Mouse (Mus musculus): ENCODE results near the gene Mecom. TPM values are rescaled to one million over a fixed set of nuclear protein-coding genes. Genes with fewer than 3 reads are reported as not detected.
"Not testable (repeated sequence)": the region's sequence is repeated elsewhere in the genome, so short reads cannot be mapped to it uniquely, and the experiment has no call there.

Gene Mecom
- polyA plus RNA-seq, 1 experiment from 2014 or later = 22.4 TPM

GRCm38 (mm10) chr3:30436561-30436960, 111.2 kb downstream of the Mecom start:
- WGBS = 90% methylated on average over 6 of the region's 6 CpGs

GRCm38 (mm10) chr3:30436131-30436530, 111.7 kb downstream of the Mecom start:
- H3K27ac ChIP-seq (ENCODE audit: low read length) = no peak overlapping the region
- H3K9ac ChIP-seq (replicated peaks; ENCODE audit: low read depth) = no peak overlapping the region
- no peak overlapping the region for H3K4me2 ChIP-seq (replicated peaks; ENCODE audit: low read depth, low read length)
- H3K4me1 ChIP-seq (ENCODE audit: insufficient read depth, low read depth, low read length) = no peaks in the 10 kb centered on the region
- DNase-seq (ENCODE audit: low spot score) (no peak), ATAC-seq (no peak)
- no peak overlapping the region for H3K4me3 ChIP-seq (ENCODE audit: low read depth, low read length)
- no peaks in the 10 kb centered on the region for H3K36me3 ChIP-seq (ENCODE audit: insufficient read depth, low read length)
- H3K9me3 ChIP-seq (ENCODE audit: low read length) = no peaks in the 10 kb centered on the region
- no peak for TF ChIP-seq EP300 (IDR thresholded peaks at IDR 0.05)
- no peak for TF ChIP-seq CTCF (IDR thresholded peaks at IDR 0.05)
- H3K27me3 ChIP-seq (replicated peaks; ENCODE audit: insufficient read depth, low read length) = no peaks in the 10 kb centered on the region
- WGBS = 60% methylated on average over 9 of the region's 9 CpGs

More at GRCm38 (mm10) chr3:30436561-30436960, 111.2 kb downstream of the Mecom start:
- TF ChIP-seq EP300 (IDR thresholded peaks at IDR 0.05) (no peak), CTCF (IDR thresholded peaks at IDR 0.05) (no peak)
- DNase-seq (ENCODE audit: low spot score) = no peak
- Histone ChIP-seq H3K4me1 (ENCODE audit: insufficient read depth, low read depth, low read length) (no peaks in the 10 kb centered on the region), H3K4me3 (ENCODE audit: low read depth, low read length) (no peak overlapping the region), H3K27ac (ENCODE audit: low read length) (no peak overlapping the region), H3K9ac (replicated peaks; ENCODE audit: low read depth) (no peak overlapping the region), H3K27me3 (replicated peaks; ENCODE audit: insufficient read depth, low read length) (no peaks in the 10 kb centered on the region), H3K4me2 (replicated peaks; ENCODE audit: low read depth, low read length) (no peak overlapping the region), H3K36me3 (ENCODE audit: insufficient read depth, low read length) (no peaks in the 10 kb centered on the region), H3K9me3 (ENCODE audit: low read length) (no peaks in the 10 kb centered on the region)
- ATAC-seq = no peak

GRCm38 (mm10) chr3:30428877-30429276, 118.9 kb downstream of the Mecom start:
- Histone ChIP-seq H3K9me3 (ENCODE audit: low read length) (no peaks in the 10 kb centered on the region), H3K36me3 (ENCODE audit: insufficient read depth, low read length) (no peaks in the 10 kb centered on the region), H3K4me1 (ENCODE audit: insufficient read depth, low read depth, low read length) (no peaks in the 10 kb centered on the region), H3K27me3 (replicated peaks; ENCODE audit: insufficient read depth, low read length) (no peaks in the 10 kb centered on the region), H3K9ac (replicated peaks; ENCODE audit: low read depth) (no peak overlapping the region), H3K4me2 (replicated peaks; ENCODE audit: low read depth, low read length) (no peak overlapping the region), H3K4me3 (ENCODE audit: low read depth, low read length) (no peak overlapping the region), H3K27ac (ENCODE audit: low read length) (no peak overlapping the region)
- 60% methylated on average over 5 of the region's 5 CpGs for WGBS
- DNase-seq (ENCODE audit: low spot score) (no peak), ATAC-seq (no peak)
- TF ChIP-seq CTCF (IDR thresholded peaks at IDR 0.05) (no peak), EP300 (IDR thresholded peaks at IDR 0.05) (no peak)

- Histone ChIP-seq H3K4me1 (ENCODE audit: insufficient read depth, low read depth, low read length) (no peaks in the 10 kb centered on the region), H3K4me3 (ENCODE audit: low read depth, low read length) (no peak overlapping the region), H3K36me3 (ENCODE audit: insufficient read depth, low read length) (no peaks in the 10 kb centered on the region), H3K4me2 (replicated peaks; ENCODE audit: low read depth, low read length) (no peak overlapping the region), H3K27me3 (replicated peaks; ENCODE audit: insufficient read depth, low read length) (no peaks in the 10 kb centered on the region), H3K27ac (ENCODE audit: low read length) (no peak overlapping the region), H3K9ac (replicated peaks; ENCODE audit: low read depth) (no peak overlapping the region), H3K9me3 (ENCODE audit: low read length) (no peaks in the 10 kb centered on the region)
- ATAC-seq = no peak
- no peak for DNase-seq (ENCODE audit: low spot score)
- TF ChIP-seq EP300 (IDR thresholded peaks at IDR 0.05) (no peak), CTCF (IDR thresholded peaks at IDR 0.05) (no peak)
- 85% methylated on average over 5 of the region's 5 CpGs for WGBS
Observed at GRCm38 (mm10) chr3:30424036-30424435, 123.8 kb downstream of the Mecom start.

GRCm38 (mm10) chr3:30421948-30422347, 125.9 kb downstream of the Mecom start:
- 98% methylated on average over 4 of the region's 4 CpGs for whole genome bisulfite sequencing
- ATAC-seq; H3K9me3 ChIP-seq (ENCODE audit: low read length); H3K36me3 ChIP-seq (ENCODE audit: insufficient read depth, low read length); H3K27ac ChIP-seq (ENCODE audit: low read length); H3K9ac ChIP-seq (replicated peaks; ENCODE audit: low read depth); DNase-seq (ENCODE audit: low spot score); H3K4me3 ChIP-seq (ENCODE audit: low read depth, low read length); H3K4me2 ChIP-seq (replicated peaks; ENCODE audit: low read depth, low read length); H3K4me1 ChIP-seq (ENCODE audit: insufficient read depth, low read depth, low read length); H3K27me3 ChIP-seq (replicated peaks; ENCODE audit: insufficient read depth, low read length): not testable (repeated sequence)

- Histone ChIP-seq H3K27me3 (replicated peaks; ENCODE audit: insufficient read depth, low read length) (no peaks in the 10 kb centered on the region), H3K4me3 (ENCODE audit: low read depth, low read length) (no peak overlapping the region)
Observed at GRCm38 (mm10) chr3:30420899-30421298, 126.9 kb downstream of the Mecom start.

GRCm38 (mm10) chr3:30414173-30414572, 133.6 kb downstream of the Mecom start:
- no peak for ATAC-seq
- TF ChIP-seq EP300 (IDR thresholded peaks at IDR 0.05) = no peak
- TF ChIP-seq CTCF (IDR thresholded peaks at IDR 0.05) = no peak

More at GRCm38 (mm10) chr3:30420899-30421298, 126.9 kb downstream of the Mecom start:
- Histone ChIP-seq H3K27ac (ENCODE audit: low read length) (no peak overlapping the region), H3K9ac (replicated peaks; ENCODE audit: low read depth) (no peak overlapping the region), H3K4me1 (ENCODE audit: insufficient read depth, low read depth, low read length) (no peaks in the 10 kb centered on the region; the same call in 1 of the 2 replicates), H3K36me3 (ENCODE audit: insufficient read depth, low read length) (no peaks in the 10 kb centered on the region), H3K9me3 (ENCODE audit: low read length) (no peaks in the 10 kb centered on the region), H3K4me2 (replicated peaks; ENCODE audit: low read depth, low read length) (no peak overlapping the region)
- WGBS = 73% methylated on average over 5 of the region's 5 CpGs
- no peak for DNase-seq (ENCODE audit: low spot score)
- ATAC-seq = no peak
- no peak for TF ChIP-seq EP300 (IDR thresholded peaks at IDR 0.05)
- TF ChIP-seq CTCF (IDR thresholded peaks at IDR 0.05) = no peak

More at GRCm38 (mm10) chr3:30414173-30414572, 133.6 kb downstream of the Mecom start:
- no peak for DNase-seq (ENCODE audit: low spot score)
- no peak overlapping the region for H3K4me3 ChIP-seq (ENCODE audit: low read depth, low read length)
- H3K4me2 ChIP-seq (replicated peaks; ENCODE audit: low read depth, low read length) = no peak overlapping the region
- H3K27me3 ChIP-seq (replicated peaks; ENCODE audit: insufficient read depth, low read length) = no peaks in the 10 kb centered on the region
- 79% methylated on average over 6 of the region's 6 CpGs for WGBS
- no peak overlapping the region for H3K9ac ChIP-seq (replicated peaks; ENCODE audit: low read depth)
- no peak overlapping the region for H3K27ac ChIP-seq (ENCODE audit: low read length)
- H3K4me1 ChIP-seq (ENCODE audit: insufficient read depth, low read depth, low read length) = no peaks in the 10 kb centered on the region; the same call in 1 of the 2 replicates
- no peaks in the 10 kb centered on the region for H3K9me3 ChIP-seq (ENCODE audit: low read length)
- no peaks in the 10 kb centered on the region for H3K36me3 ChIP-seq (ENCODE audit: insufficient read depth, low read length)
